Mouse (Mus musculus) lung, embryonic 14.5 days (tissue): ENCODE data around the gene Eif1b. TPM values are rescaled to one million over a fixed set of nuclear protein-coding genes. Genes with fewer than 3 reads are reported as not detected.
"Not testable (repeated sequence)": the region's sequence is repeated elsewhere in the genome, so short reads cannot be mapped to it uniquely, and the experiment has no call there.

Experiments used
- ATAC-seq: fragments of 200-750 bp; cut with Nextera tagmentation; 2 replicates; pipeline ENCODE4 v1.8.0; 2017; ENCODE audit warnings: mild to moderate bottlenecking, moderate TSS enrichment, moderate library complexity; ENCODE audit not compliant: insufficient read depth
- DNase-seq: peaks from one replicate; pipeline ENCODE4 v3.0.0-alpha.2; 2015
- H3K27ac ChIP-seq: fragments of 300-500 bp; sonication (generic); 2 replicates; pipeline ENCODE4 v1.5.1; 2014; ENCODE audit warnings: low read depth, mild to moderate bottlenecking, moderate library complexity
- H3K27me3 ChIP-seq: fragments of 300-500 bp; sonication (generic); 2 replicates; pipeline ENCODE4 v1.6.1; 2014; ENCODE audit warnings: low read length, control low read depth; ENCODE audit not compliant: insufficient read depth
- H3K36me3 ChIP-seq: fragments of 300-500 bp; sonication (generic); 2 replicates; pipeline ENCODE4 v1.6.1; 2014; ENCODE audit warnings: control low read depth; ENCODE audit not compliant: insufficient read depth
- H3K4me1 ChIP-seq: fragments of 300-500 bp; sonication (generic); 2 replicates; pipeline ENCODE4 v1.6.1; 2014; ENCODE audit warnings: antibody characterized with exemption, control low read depth; ENCODE audit not compliant: insufficient read depth
- H3K4me2 ChIP-seq: fragments of 300-500 bp; sonication (generic); 2 replicates; pipeline ENCODE4 v1.6.1; 2014; ENCODE audit warnings: mild to moderate bottlenecking
- H3K4me3 ChIP-seq: fragments of 300-500 bp; sonication (generic); 2 replicates; pipeline ENCODE4 v1.5.1; 2014; ENCODE audit warnings: low read depth, low read length
- H3K9ac ChIP-seq: fragments of 300-500 bp; sonication (generic); 2 replicates; pipeline ENCODE4 v1.6.1; 2014
- H3K9me3 ChIP-seq: fragments of 300-500 bp; sonication (generic); 2 replicates; pipeline ENCODE4 v1.6.1; 2016; ENCODE audit warnings: low read depth, low read length, control low read depth
- CTCF ChIP-seq: IDR thresholded peaks from 2 replicates; pipeline ENCODE4 v1.5.1; 2016; ENCODE audit warnings: antibody characterized with exemption, low read depth
- WGBS: fragments of 180-500 bp; shearing (Covaris S2); extraction: QIAGEN DNeasy Blood & Tissue Kit; methylation state at CpG from one replicate; pipeline ENCODE4 v1.1.7; 2014; 5-methylcytosine and 5-hydroxymethylcytosine counted together
- polyA plus RNA-seq: library from polyadenylated mRNA; unstranded; fragments of >200 nt; fragmentation: Nextera tagmentation; extraction: Ambion mirVana; gene quantifications from 2 replicates; pipeline ENCODE4 v1.2.1, GENCODE M21; 2014

Eif1b gene
- polyA plus RNA-seq, 1 experiment from 2014 or later: 195 TPM

- no peaks in the 10 kb centered on the region for H3K27me3 ChIP-seq
- 50% methylated on average over 1 of the region's 1 CpGs for WGBS
- H3K9me3 ChIP-seq: no peaks in the 10 kb centered on the region
- TF ChIP-seq CTCF: no peak
- ATAC-seq (no peak), DNase-seq (no peak)
- no peak overlapping the region for H3K4me3 ChIP-seq
- no peaks in the 10 kb centered on the region for H3K4me1 ChIP-seq
- H3K36me3 ChIP-seq: no peaks in the 10 kb centered on the region
- no peak overlapping the region for H3K27ac ChIP-seq
- H3K9ac ChIP-seq: no peak overlapping the region
- no peak overlapping the region for H3K4me2 ChIP-seq
Observed at GRCm38 (mm10) chr9:120521161-120521560, 29.1 kb downstream of the Eif1b start.

GRCm38 (mm10) chr9:120527270-120527669 is 35.2 kb downstream of the Eif1b start:
- Histone ChIP-seq H3K27ac (no peak overlapping the region), H3K36me3 (no peaks in the 10 kb centered on the region), H3K4me2 (no peak overlapping the region), H3K9ac (no peak overlapping the region), H3K27me3 (no peaks in the 10 kb centered on the region), H3K4me3 (no peak overlapping the region), H3K4me1 (no peaks in the 10 kb centered on the region), H3K9me3 (no peaks in the 10 kb centered on the region)
- WGBS: 73% methylated on average over 4 of the region's 4 CpGs
- no peak for TF ChIP-seq CTCF
- DNase-seq: no peak
- ATAC-seq: no peak

- H3K9ac ChIP-seq: no peak overlapping the region
- ATAC-seq (no peak), DNase-seq (no peak)
- no peak for TF ChIP-seq CTCF
- H3K36me3 ChIP-seq: no peaks in the 10 kb centered on the region
- H3K27ac ChIP-seq: no peak overlapping the region
- H3K4me2 ChIP-seq: no peak overlapping the region
- 84% methylated on average over 8 of the region's 8 CpGs for WGBS
- H3K9me3 ChIP-seq: no peaks in the 10 kb centered on the region
- H3K4me1 ChIP-seq: no peaks in the 10 kb centered on the region
- no peaks in the 10 kb centered on the region for H3K27me3 ChIP-seq
- H3K4me3 ChIP-seq: no peak overlapping the region
Observed at GRCm38 (mm10) chr9:120527919-120528318, 35.9 kb downstream of the Eif1b start.

GRCm38 (mm10) chr9:120528815-120529510 is 36.9 kb downstream of the Eif1b start:
- Histone ChIP-seq H3K27ac (no peak overlapping the region), H3K9ac (no peak overlapping the region), H3K4me1 (no peaks in the 10 kb centered on the region), H3K27me3 (no peaks in the 10 kb centered on the region), H3K4me3 (no peak overlapping the region), H3K9me3 (no peaks in the 10 kb centered on the region), H3K4me2 (no peak overlapping the region), H3K36me3 (no peaks in the 10 kb centered on the region)
- TF ChIP-seq CTCF: no peak
- 79% methylated on average over 17 of the region's 17 CpGs for WGBS
- DNase-seq: no peak
- ATAC-seq: no peak

GRCm38 (mm10) chr9:120530471-120530870 is 38.4 kb downstream of the Eif1b start:
- DNase-seq (no peak), ATAC-seq (no peak)
- Histone ChIP-seq H3K4me3 (no peak overlapping the region), H3K4me1 (no peaks in the 10 kb centered on the region), H3K36me3 (no peaks in the 10 kb centered on the region), H3K9ac (no peak overlapping the region), H3K9me3 (no peaks in the 10 kb centered on the region), H3K27ac (no peak overlapping the region), H3K4me2 (no peak overlapping the region), H3K27me3 (no peaks in the 10 kb centered on the region)
- 67% methylated on average over 5 of the region's 5 CpGs for WGBS
- TF ChIP-seq CTCF: no peak

- no peak overlapping the region for H3K4me3 ChIP-seq
- H3K9me3 ChIP-seq: no peaks in the 10 kb centered on the region
- no peak for ATAC-seq
- no peak overlapping the region for H3K9ac ChIP-seq
- no peaks in the 10 kb centered on the region for H3K27me3 ChIP-seq
- 78% methylated on average over 6 of the region's 6 CpGs for WGBS
- no peaks in the 10 kb centered on the region for H3K4me1 ChIP-seq
- no peaks in the 10 kb centered on the region for H3K36me3 ChIP-seq
- TF ChIP-seq CTCF: no peak
- H3K27ac ChIP-seq: no peak overlapping the region
- H3K4me2 ChIP-seq: no peak overlapping the region
- DNase-seq: no peak
Observed at GRCm38 (mm10) chr9:120532062-120532461, 40.0 kb downstream of the Eif1b start.

- no peak for TF ChIP-seq CTCF
- 81% methylated on average over 6 of the region's 6 CpGs for WGBS
- ATAC-seq (no peak), DNase-seq (no peak)
- Histone ChIP-seq H3K9me3 (no peaks in the 10 kb centered on the region), H3K4me3 (no peak overlapping the region), H3K27me3 (no peaks in the 10 kb centered on the region), H3K4me2 (no peak overlapping the region), H3K9ac (no peak overlapping the region), H3K36me3 (no peaks in the 10 kb centered on the region), H3K27ac (no peak overlapping the region), H3K4me1 (no peaks in the 10 kb centered on the region)
Observed at GRCm38 (mm10) chr9:120532691-120533090, 40.7 kb downstream of the Eif1b start.

DNA sequence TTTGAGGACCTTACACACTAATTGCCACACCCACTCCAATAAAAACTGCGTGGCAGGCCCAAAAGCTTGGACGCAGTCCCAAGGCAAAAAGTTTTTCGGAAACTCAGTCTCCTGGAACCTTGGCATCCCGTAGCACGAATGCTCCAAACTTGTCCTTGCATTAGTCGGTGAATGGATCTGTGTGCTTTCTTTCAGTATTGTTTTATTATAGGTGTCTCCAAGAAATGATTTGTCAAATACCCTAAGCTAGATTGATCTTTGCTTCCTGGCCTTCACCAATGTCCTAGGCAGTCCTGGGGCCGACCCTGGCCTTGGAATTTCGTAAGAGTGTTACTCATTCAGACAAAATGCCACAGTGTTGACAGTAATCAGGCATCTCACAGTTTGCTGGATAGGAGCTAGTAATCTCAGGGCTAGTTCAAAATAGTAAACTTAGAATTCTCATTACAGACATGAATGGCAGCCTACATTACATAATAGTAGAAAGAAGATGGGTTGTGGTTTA is 41.5 kb downstream of the Eif1b start:
- H3K36me3 ChIP-seq, H3K27ac ChIP-seq, H3K9ac ChIP-seq, H3K27me3 ChIP-seq, ATAC-seq, H3K4me3 ChIP-seq, H3K4me2 ChIP-seq, H3K4me1 ChIP-seq, H3K9me3 ChIP-seq, DNase-seq: not testable (repeated sequence)
- WGBS: 90% methylated on average over 8 of the region's 8 CpGs
